Mouse (Mus musculus) naive thymus-derived CD4-positive, alpha-beta T cell, adult 2 months (primary cell): ENCODE measurements around the gene Tmem254b.
"Not testable (repeated sequence)": the region's sequence is repeated elsewhere in the genome, so short reads cannot be mapped to it uniquely, and the experiment has no call there.

Experiments used
- DNase-seq: peaks from one replicate; pipeline ENCODE4 v3.0.0-alpha.2; 2011; ENCODE audit warnings: low read depth

The Tmem254b gene

GRCm38 (mm10) chr14:26206926-26207247 lies at the start of gene Tmem254b:
Tmem254b (minus strand) TSS chr14:26207041.
- DNase-seq: not testable (repeated sequence)

GRCm38 (mm10) chr14:26237183-26237582 lies 30.3 kb upstream of the Tmem254b start:
- DNase-seq: not testable (repeated sequence)

GRCm38 (mm10) chr14:26216233-26217000 lies 9.6 kb upstream of the Tmem254b start:
- DNase-seq: not testable (repeated sequence)

GRCm38 (mm10) chr14:26206197-26206925 lies 480 bp downstream of the Tmem254b start:
- DNase-seq: not testable (repeated sequence)

GRCm38 (mm10) chr14:26197851-26198250 lies 9.0 kb downstream of the Tmem254b start:
- DNase-seq: not testable (repeated sequence)

- not testable (repeated sequence) for DNase-seq
Observed at GRCm38 (mm10) chr14:26188361-26188760, 18.5 kb downstream of the Tmem254b start.

- DNase-seq: not testable (repeated sequence)
Observed at GRCm38 (mm10) chr14:26186638-26187037, 20.2 kb downstream of the Tmem254b start.

GRCm38 (mm10) chr14:26182380-26182779 lies 24.5 kb downstream of the Tmem254b start, which contains the start of gene Plac9b:
Plac9b (minus strand) TSS chr14:26182480.
- not testable (repeated sequence) for DNase-seq

- not testable (repeated sequence) for DNase-seq
Observed at GRCm38 (mm10) chr14:26181660-26182059, 25.2 kb downstream of the Tmem254b start.

- DNase-seq: not testable (repeated sequence)
Observed at GRCm38 (mm10) chr14:26175028-26175427, 31.8 kb downstream of the Tmem254b start.

GRCm38 (mm10) chr14:26173955-26174354 lies 32.9 kb downstream of the Tmem254b start:
- DNase-seq: not testable (repeated sequence)

GRCm38 (mm10) chr14:26165266-26165665 lies 41.6 kb downstream of the Tmem254b start:
- DNase-seq: not testable (repeated sequence)

GRCm38 (mm10) chr14:26162423-26162822 lies 44.4 kb downstream of the Tmem254b start:
- DNase-seq: not testable (repeated sequence)

GRCm38 (mm10) chr14:26161156-26161555 lies 45.7 kb downstream of the Tmem254b start:
- DNase-seq: not testable (repeated sequence)

- not testable (repeated sequence) for DNase-seq
Observed at GRCm38 (mm10) chr14:26156032-26156431, 50.8 kb downstream of the Tmem254b start.
